Mouse (Mus musculus) fat pad, adult 2 months (tissue): ENCODE data around the gene Lrrk1.

Experiments
- DNase-seq: peaks from one replicate; pipeline ENCODE4 v3.0.0-alpha.2; 2011; ENCODE audit warnings: low read depth, low spot score; ENCODE audit errors: extremely low read depth

The Lrrk1 gene

DNA sequence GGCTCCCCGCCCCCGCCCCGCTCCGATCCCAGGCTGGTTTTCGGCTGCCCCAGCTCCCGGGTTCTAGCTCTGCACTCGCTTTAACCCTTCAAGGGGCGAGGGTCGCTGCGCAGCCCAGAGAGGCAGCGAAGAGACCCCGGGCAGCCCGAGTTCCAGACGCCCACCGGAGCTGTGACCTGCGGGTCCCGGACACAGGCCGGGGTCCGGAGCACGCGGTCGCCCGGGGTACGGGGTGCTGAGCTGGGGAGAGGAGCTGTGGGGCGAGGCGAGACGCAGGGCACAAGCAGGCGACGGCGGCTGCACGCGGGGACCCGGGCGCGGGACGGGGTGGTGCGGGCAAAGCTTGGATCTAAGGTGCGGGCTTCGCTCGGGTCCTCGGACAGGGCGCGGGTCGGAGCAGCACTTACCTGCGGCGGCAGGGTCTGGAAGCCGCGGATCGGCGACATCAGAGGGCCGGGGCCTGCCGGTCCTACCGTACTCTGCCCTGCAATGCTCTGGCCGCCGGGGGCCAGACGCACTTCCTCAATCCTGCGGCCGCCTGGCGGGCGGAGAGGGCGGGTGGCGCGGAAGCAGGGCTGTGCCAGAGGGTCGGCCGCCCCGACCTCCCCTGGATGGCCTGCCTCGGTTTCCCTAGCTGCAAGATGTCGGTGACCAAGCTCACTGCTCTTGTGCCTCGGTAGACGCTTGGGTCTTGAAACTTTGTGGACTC lies at the start of gene Lrrk1:
Gene Lrrk1 (minus strand): TSS at position 538 of the 709 bp plus-strand sequence.
- DNase-seq = no peak

DNA sequence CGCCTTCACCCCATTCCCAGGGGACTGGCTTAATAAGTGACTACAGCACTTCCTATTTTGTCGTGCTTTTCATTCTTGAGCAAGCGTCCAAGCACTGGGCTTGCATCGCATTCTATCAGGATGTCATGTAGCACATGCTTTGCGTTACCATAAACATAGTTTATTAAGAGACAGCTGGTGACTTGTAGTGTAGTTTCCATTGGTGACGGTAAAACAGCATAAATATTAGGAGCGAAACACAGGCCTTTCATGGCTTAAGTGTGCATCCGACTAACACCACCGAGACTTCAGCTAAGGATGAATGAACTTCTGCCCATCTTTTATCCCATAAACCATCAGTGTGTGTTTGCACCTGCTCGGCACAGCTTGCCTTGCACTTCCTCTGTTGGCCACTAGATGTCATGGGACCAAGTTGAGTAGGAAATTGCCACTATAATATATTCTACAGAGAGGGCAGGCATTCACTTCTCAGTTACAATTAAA lies 46.3 kb upstream of the Lrrk1 start:
- no peak for DNase-seq

DNA sequence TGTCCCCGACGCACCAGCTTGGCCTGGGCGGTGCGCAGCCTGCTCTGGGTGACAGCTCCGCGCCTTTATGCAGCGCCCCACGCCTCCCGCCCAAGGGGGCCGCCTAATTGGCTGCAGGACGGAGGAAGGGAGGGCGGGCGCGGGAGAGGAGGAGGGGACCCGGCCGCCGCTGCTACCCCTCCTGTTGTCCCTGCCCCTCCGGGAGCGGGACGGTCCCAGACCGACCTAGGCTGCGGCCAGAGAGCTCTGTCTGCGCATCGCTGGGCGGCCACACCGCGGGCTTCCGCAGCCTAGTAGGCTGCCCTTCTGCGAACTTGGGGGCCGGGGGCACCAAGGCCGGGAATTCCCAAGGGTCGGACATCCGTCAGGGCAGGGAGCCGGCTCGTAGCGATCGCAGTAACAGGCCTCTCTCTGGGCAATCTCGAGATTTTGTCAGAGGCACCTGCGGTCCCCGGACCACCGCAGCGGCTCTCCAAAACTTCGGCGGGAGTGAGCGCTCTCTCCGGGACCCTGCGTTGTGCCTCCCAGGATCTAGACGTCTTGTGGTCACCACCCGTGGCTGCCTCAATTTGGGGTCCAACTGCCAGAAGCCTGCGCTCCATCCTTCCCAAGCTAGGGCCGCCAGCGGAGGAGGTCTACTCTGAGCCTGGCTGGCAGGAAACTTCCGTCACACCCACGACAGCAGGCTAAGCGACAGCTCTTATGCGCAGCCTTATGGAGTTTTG lies 39.4 kb upstream of the Lrrk1 start, which contains the start of gene Aldh1a3:
Gene Aldh1a3 (minus strand): TSS at position 81 of the 725 bp plus-strand sequence.
- DNase-seq = no peak

DNA sequence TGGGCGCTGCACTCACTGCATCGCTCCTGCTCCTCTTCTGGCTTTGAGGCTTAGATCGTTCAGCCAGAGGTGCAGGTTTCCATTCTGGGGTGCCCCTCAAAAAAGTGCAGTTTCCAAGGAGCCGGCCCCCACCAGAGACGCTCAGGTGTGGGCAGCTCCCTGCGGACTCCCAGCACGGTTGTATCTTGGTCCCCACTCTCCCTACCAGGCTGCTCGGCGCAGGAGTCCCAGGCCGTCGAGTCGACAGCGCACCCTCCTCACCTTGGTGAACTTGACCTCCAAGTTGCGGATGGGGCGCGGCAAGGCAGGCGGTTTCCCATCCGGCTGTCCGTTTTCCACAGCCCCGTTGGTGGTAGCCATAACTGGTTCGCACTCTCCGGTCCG lies 38.9 kb upstream of the Lrrk1 start:
- DNase-seq = no peak

DNA sequence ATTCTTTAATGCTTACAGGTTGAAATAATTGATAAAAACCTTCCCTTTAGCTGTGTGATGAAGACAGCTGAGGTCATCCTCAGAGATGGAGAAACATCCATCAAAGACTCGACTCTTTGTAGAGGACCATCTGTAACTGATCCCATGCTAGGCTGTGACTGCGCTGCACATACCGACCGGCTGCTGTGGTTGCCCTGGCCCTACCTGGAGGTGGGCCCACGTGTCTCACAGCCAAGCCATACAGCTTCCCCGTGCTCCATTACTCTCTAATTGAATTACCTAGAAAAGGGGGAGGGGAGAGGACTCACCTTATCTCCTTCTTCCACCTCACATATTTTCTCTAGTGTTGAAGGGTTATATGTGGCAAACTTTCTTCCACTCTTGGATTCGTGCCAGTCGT lies 33.8 kb upstream of the Lrrk1 start:
- no peak for DNase-seq

DNA sequence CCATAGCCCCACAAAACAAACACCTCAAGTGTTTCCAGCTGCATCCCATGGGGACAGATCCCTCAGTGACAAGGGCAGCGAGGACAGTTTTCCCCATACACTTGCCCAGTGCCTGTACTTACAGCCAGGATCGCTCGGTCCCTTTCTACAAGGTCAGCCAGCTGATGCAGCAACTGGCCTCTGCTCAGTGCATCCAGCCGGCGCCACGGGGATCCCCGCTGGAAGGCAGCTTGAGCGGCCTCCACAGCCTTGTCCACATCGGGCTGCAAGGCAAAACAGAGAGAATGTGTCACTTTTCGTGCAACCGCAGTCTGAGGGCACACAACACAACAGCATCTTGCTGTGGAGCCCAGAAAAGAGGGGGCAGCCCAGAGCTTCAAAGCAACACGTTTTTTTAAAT lies 30.8 kb upstream of the Lrrk1 start:
- DNase-seq = no peak

DNA sequence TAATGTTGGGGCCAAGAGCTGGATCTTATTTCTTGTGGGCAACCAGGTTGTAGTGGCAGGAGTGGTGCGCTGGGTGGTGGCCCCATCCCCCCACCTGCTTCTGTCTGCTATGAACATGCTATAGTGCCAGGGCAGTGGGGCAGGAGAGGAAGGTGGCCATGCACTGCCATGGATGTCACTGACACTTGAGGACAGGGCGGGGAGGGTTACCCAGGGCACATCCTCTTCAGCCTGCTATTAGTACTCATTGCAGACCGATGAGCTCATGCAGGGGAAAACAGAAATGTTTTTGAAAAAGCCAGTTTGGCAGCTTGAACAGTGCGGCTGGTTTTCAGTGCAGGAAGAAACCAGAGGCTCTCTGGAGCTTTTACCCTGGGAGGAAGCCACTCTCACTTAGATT lies 28.7 kb upstream of the Lrrk1 start:
- DNase-seq = no peak

DNA sequence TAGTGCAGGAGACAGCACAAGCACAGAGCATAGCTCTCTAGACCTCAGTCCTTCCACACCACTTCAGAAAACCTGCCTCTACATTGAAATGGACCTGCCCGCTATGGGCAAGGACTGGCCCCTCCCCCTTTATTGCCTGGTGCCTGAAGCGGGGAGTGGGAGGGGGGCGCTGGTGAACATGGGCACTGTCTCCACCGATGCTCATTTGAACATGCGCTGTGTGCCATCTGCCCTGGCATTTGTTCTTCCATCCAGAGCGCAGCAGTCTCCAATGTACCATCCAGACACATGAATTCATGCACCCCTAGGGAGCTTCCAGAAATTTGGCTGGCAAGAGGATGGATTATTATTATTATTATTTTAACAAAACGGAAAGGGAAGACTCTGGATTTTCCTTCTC lies 24.9 kb upstream of the Lrrk1 start:
- no peak for DNase-seq

DNA sequence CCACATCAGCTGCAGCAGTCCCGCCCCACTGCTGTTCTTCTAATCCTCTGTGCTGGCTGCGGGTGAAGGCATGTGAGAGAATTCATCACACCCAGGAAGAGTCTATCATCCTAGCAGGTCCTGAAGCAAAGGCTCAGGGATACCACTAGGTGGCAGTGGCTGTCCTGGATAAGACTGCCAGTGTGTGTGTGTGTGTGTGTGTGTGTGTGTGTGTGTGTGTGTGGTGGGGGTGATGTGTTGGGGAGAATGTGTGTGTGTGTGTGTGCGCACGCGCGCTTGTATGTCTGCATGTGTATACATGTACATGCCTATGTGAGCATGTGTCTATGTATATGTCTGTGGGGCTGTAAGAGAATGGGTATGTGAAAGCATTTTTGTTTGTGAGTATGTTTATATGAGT lies 21.3 kb upstream of the Lrrk1 start:
- DNase-seq = no peak

DNA sequence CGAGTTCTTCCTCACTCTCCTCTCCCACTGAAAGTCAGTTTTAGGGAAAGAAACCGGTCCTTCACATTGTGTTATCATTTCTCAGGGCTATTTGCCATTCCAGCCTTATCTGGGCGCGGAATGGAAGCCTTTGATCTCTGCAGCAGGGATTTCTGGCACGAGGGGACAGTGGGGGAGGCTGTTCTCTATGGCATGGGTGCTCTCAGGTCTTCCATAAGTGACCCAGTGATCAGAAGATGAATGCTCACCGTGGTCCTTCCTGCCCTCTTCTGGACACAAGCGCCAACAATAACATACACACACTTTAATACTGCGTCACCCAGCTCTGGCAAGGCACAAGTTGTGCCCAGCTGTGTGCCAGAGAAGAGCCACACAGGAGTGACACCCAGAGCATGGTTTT lies 18.8 kb upstream of the Lrrk1 start:
- no peak for DNase-seq

DNA sequence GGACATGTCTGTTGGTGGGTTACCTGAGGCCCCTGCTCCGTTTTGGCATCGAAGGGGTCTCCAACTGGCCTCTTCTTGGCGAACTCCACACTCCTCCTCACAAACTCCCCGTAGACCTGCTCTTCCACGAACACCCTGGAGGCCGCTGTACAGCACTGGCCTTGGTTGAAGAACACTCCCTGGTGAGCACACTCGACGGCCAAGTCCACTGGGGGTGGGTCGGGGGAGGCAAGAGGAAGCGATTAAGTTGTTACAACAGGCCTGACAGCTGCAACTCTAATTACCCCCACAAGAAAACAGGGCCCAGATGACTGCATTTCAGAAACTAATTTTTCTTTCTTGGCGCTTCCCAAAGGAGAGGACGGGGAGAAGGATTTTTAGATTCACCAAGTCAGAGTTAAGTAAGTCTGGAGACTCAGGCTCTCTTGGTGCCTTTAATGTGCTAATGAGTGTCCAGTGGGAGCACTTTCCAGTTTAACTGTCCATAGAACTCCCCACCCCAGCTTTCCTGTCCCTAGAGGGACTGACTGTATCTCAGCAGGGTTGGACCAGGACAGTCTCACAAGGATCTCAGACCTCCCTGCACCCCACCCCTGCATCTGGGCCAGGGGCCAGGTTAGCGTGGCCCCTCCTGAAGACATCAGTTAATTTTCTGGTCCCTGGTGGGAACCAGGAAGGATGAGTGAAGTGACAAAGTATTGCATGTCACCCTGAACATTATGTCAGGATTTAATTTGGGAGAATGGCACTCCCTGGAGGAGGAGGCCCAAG lies 18.0 kb upstream of the Lrrk1 start:
- no peak for DNase-seq

DNA sequence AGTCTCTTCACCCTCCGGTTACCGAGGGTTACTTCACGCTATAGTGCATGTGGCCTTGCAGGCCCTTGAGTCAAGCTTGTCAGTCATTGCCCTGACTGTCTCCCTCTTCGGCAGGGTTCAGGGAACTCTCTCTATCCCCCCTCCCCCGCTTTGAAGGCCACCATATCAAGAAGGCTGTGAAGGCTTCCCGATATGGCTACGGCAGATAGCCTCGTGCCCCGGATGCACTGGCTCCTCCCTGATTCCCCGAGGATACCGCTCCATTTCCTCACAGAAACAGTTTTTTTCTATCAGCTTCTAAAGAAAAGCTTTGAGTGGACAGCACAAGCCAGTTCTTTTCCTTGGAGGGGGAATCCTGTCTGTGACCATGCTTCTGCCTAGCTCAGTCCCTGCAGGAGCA lies 17.4 kb upstream of the Lrrk1 start:
- DNase-seq = no peak

DNA sequence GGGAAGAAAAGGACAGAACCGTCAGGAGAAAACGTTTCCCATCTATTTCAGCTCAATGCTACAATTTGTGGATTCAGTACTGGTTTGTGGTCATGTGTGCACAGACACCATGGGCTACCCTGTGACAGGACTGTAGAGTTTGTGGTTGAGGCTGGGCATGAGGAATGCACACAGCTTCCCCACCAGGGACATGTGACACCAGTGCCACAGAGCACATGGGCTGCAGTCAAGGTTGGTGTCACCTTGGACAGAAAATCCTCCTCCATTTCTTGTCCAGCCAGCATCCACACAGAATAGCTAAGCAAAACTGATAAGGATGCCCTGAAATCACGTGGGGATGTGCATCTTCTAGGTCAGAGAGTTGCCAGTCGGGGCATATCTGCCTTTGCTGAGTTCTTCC lies 16.7 kb upstream of the Lrrk1 start:
- DNase-seq = no peak

DNA sequence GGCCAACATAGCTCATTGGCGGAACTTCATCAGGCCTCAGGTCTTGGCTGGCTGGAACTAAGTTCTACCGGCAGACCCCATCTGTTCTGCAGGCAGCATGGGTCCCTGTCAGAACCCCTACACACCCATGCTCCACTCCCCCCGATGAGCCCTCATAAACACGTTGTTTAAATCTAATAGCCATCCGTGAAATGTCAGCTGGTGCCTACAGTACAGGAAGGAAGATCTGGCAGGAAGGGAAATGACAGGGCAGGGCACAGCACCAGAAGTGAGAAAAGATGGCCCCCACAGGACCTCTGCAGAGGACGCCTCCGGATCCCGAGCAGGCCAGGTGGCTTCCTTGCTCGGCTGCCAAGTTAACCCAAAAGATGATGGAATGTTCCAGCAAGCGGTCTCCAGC lies 16.0 kb upstream of the Lrrk1 start:
- no peak for DNase-seq

DNA sequence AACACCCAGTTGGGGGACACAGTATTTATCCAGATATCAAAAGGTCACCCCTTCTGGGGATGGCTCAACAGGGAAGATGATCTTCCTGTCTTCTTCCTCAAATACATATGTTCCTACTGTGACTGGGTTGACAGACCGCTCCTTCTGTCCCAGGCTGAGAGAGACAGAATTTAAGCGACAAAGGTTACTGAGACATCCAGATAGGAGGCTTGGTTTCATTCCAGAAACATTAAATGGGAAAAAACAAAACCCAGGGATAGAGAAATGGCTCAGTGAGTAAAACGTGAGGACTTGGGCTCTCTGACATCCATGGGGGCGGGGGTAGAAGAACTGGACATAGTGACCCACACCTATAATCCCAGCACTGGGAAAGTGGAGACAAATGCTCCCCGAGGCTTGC lies 14.7 kb upstream of the Lrrk1 start:
- DNase-seq = no peak

DNA sequence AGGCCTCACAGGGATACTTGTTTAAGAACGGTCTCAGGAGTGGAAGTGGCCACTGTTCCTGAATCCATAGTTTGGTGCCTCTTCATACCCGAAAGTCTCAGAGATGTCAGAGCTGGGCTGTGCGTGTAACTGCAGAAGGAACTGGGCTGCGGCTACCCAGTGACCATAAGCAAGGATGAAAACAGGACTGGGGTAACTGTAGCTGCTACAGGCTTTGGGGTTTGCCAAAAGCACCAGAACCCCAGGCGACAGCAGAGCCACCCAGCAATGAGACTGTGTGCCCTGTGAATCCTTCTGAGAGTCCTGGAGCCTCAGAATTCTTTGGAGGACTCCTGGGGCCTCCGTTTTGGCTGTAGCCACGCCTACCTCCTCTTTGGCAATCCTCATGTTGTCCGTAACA lies 13.5 kb upstream of the Lrrk1 start:
- no peak for DNase-seq

DNA sequence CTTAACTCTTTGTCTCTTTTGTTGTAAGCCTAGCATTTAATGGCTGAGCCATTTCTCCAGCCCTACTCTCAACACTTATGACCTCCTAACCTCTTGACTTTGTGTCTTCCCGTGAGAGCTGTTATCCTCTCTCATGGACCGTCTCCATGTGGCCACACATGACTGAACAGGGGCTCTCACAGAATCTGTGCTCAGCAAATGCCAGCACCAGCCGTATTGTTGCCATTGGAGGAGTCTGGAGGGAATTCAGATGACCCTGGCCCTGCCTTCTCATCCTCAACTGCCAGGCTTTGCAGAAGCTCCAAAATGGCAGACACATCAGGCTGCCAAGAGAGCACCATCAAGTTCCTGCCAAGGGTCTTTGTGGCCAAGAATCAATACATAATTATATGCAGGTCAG lies 9.1 kb upstream of the Lrrk1 start:
- DNase-seq = no peak

DNA sequence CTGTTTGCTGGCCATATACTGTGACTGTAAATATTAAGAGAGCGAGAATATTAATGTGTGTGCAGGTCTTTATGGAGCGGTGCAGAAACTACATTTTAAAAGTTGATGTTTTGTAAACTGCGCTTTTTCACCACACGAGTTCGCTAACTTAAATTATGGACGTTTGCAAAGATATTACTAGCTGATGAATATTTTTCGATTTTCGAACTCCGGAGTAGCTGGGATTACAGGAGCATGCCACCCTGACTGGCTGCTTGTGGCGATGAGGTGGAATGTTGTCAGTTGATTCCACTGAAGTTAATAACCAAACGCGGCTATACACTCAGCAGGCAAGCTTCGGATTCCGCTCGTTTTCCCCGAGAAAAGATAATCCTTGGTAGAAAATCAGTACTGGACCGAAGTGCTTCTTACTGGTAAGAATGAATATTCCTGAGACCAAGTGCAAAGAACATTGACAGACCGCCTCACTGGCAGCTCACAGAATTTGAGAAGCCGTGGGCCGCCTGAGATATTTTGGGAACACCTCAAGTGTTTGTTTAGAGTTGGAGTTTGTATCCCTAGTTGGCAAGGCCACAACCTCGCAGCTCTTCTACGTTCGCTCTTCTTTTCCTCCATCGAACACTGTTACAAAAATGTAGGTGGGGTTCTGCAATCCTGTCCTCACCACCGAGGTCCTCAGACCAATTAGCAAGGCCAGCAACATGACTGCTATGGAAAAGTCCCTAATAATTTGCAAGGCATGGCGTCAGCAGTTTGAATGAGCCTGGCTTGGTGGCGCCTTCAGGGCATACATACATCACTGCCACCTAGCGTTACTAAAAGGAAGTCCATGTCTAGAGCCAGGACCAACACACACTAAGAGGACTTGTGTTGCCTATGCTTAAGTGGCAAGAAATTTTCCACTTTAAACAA lies 727 bp upstream of the Lrrk1 start:
- peak; percentile 34 for DNase-seq

DNA sequence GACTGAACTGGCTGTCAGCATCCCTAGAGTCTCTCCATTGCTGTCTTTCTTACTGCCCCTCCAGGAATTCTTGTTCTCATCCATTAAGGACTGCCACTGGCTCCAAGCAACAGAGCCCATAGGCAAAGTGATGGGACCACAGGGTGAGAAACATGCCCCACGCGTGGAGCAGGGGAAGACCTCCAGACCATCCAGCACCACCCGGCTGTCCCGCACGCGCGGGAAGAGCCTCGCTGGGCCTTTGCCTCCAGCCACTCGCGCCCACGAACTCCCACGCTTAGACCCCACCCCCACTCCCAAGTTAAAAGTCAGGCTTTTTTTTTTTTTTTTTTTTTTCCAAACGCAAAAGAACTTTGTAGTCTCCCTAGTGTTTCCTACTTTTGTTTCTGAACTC lies 734 bp downstream of the Lrrk1 start:
- DNase-seq = no peak

DNA sequence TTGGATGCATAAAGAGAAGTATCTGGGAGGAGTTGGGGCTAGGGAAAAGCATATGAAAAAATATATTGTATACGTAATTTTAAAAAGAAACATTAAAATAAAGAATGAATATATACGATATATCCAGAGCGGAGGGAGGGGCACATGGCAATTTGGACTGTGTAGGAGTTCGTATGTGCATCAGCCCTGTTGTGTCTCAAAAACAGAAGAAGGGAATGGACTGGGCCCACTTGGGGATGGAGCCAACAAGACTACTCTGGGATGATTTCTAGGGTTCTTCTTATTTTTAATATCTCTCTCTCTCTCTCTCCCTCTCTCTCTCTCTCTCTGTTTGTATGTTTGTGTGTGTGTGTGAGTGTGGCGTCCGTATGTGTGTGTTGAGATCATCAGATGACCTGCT lies 1.7 kb downstream of the Lrrk1 start:
- DNase-seq = no peak

DNA sequence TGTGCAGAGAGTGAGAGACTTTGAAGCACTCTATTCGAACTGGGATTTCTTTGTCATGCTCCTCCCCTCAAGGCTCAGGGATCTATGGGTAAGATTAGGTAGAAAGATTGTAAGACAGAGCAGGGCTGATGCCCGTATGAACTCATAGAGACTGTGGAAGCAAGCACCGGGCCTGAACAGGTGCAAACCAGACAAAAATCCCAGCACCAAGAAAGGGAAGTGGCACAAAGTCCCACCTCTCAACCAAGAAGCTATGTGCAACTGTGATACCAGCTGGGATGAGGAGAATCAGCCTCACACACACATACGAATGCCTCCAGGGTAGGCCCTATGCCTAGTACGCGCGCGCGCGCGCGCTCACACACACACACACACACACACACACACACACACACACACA lies 2.3 kb downstream of the Lrrk1 start:
- no peak for DNase-seq
